Mouse (Mus musculus): ENCODE results near the gene Sarm1.

The Sarm1 gene

GRCm38 (mm10) chr11:78512025-78512957 is 14.7 kb upstream of the Sarm1 start, which contains the start of the genes Tmem199 and Poldip2:
Tmem199 (minus strand) TSS chr11:78512172.
Poldip2 (plus strand) TSS chr11:78512193.
- peak; percentile 89 for DNase-seq

GRCm38 (mm10) chr11:78509148-78509547 is 11.6 kb upstream of the Sarm1 start:
- DNase-seq: no peak

GRCm38 (mm10) chr11:78505430-78505829 is 7.9 kb upstream of the Sarm1 start:
- no peak for DNase-seq

GRCm38 (mm10) chr11:78502909-78503650 is 5.5 kb upstream of the Sarm1 start, which contains the start of gene Sebox:
Sebox (plus strand) TSS chr11:78503447.
- no peak for DNase-seq

- no peak for DNase-seq
Observed at GRCm38 (mm10) chr11:78501529-78501928, 4.0 kb upstream of the Sarm1 start.

- no peak for DNase-seq
Observed at GRCm38 (mm10) chr11:78500623-78501202, 3.2 kb upstream of the Sarm1 start.

- no peak for DNase-seq
Observed at GRCm38 (mm10) chr11:78499543-78499942, 2.0 kb upstream of the Sarm1 start.

- DNase-seq: no peak
Observed at GRCm38 (mm10) chr11:78499004-78499403, 1.4 kb upstream of the Sarm1 start, which contains the start of gene Vtn. Vtn (plus strand) TSS chr11:78499091.

- DNase-seq: peak; percentile 18
Observed at GRCm38 (mm10) chr11:78497071-78497541, 448 bp downstream of the Sarm1 start.

- no peak for DNase-seq
Observed at GRCm38 (mm10) chr11:78495904-78496303, 1.6 kb downstream of the Sarm1 start.

GRCm38 (mm10) chr11:78490781-78491241 is 6.7 kb downstream of the Sarm1 start:
- DNase-seq: peak; percentile 23

GRCm38 (mm10) chr11:78488168-78488567 is 9.4 kb downstream of the Sarm1 start:
- DNase-seq: peak; percentile 82

- DNase-seq: no peak
Observed at GRCm38 (mm10) chr11:78483639-78484038, 13.9 kb downstream of the Sarm1 start.

GRCm38 (mm10) chr11:78475289-78475688 is 22.3 kb downstream of the Sarm1 start:
- DNase-seq: no peak

- DNase-seq: no peak
Observed at GRCm38 (mm10) chr11:78471326-78472103, 26.0 kb downstream of the Sarm1 start.

GRCm38 (mm10) chr11:78467932-78468331 is 29.6 kb downstream of the Sarm1 start:
- no peak for DNase-seq

GRCm38 (mm10) chr11:78467515-78467914 is 30.0 kb downstream of the Sarm1 start:
- DNase-seq: no peak

- no peak for DNase-seq
Observed at GRCm38 (mm10) chr11:78466242-78466912, 31.2 kb downstream of the Sarm1 start.

- peak; percentile 85 for DNase-seq
Observed at GRCm38 (mm10) chr11:78465568-78466180, 31.9 kb downstream of the Sarm1 start, which contains the start of gene Slc46a1. Slc46a1 (plus strand) TSS chr11:78465697.

- no peak for DNase-seq
Observed at GRCm38 (mm10) chr11:78465116-78465515, 32.4 kb downstream of the Sarm1 start.

Measured in kidney, adult 18-20 months (tissue).